Mouse (Mus musculus) stomach, postnatal 0 days (tissue): Measurements from ENCODE around the gene Npw. TPM values are rescaled to one million over a fixed set of nuclear protein-coding genes. Genes with fewer than 3 reads are reported as not detected.
A peak's percentile ranks its signal among the peaks of the same experiment; 100 is the strongest.

Source experiments
- ATAC-seq: fragments of 200-750 bp; cut with Nextera tagmentation; 2 replicates; pipeline ENCODE4 v1.8.0; 2017; ENCODE audit not compliant: low FRiP score, low TSS enrichment
- DNase-seq: peaks from one replicate; pipeline ENCODE4 v3.0.0-alpha.2; 2016; ENCODE audit warnings: low spot score
- H3K27ac ChIP-seq: fragments of 300-500 bp; sonication (generic); replicated peaks from 2 replicates; pipeline ENCODE4 v1.5.1; 2014; ENCODE audit warnings: mild to moderate bottlenecking, control low read depth
- H3K27me3 ChIP-seq: fragments of 300-500 bp; sonication (generic); 2 replicates; pipeline ENCODE4 v1.6.1; 2014; ENCODE audit warnings: low read length; ENCODE audit not compliant: control insufficient read depth, insufficient read depth
- H3K36me3 ChIP-seq: fragments of 300-500 bp; sonication (generic); 2 replicates; pipeline ENCODE4 v1.6.1; 2014; ENCODE audit warnings: low read length, mixed read lengths; ENCODE audit not compliant: control insufficient read depth, insufficient read depth
- H3K4me1 ChIP-seq: fragments of 300-500 bp; sonication (generic); replicated peaks from 2 replicates; pipeline ENCODE4 v1.6.1; 2014; ENCODE audit warnings: antibody characterized with exemption; ENCODE audit not compliant: control insufficient read depth, insufficient read depth
- H3K4me2 ChIP-seq: fragments of 300-500 bp; sonication (generic); replicated peaks from 2 replicates; pipeline ENCODE4 v1.6.1; 2014; ENCODE audit warnings: low read depth, mild to moderate bottlenecking, control low read depth, moderate library complexity
- H3K4me3 ChIP-seq: fragments of 300-500 bp; sonication (generic); 2 replicates; pipeline ENCODE4 v1.5.1; 2014; ENCODE audit warnings: low read depth, low read length, control low read depth
- H3K9ac ChIP-seq: fragments of 300-500 bp; sonication (generic); 2 replicates; pipeline ENCODE4 v1.6.1; 2014; ENCODE audit warnings: mild to moderate bottlenecking, low read length, control low read depth, mixed read lengths
- H3K9me3 ChIP-seq: fragments of 300-500 bp; sonication (generic); 2 replicates; pipeline ENCODE4 v1.6.1; 2016; ENCODE audit warnings: low read length; ENCODE audit not compliant: control insufficient read depth
- CTCF ChIP-seq: IDR thresholded peaks from 2 replicates; pipeline ENCODE4 v1.5.1; 2016; ENCODE audit warnings: antibody characterized with exemption, low read depth, mild to moderate bottlenecking, moderate library complexity
- EP300 ChIP-seq: optimal IDR thresholded peaks from 2 replicates; pipeline ENCODE3; 2016; ENCODE audit warnings: antibody characterized with exemption
- WGBS: fragments of 180-500 bp; shearing (Covaris S2); extraction: QIAGEN DNeasy Blood & Tissue Kit; methylation state at CpG from one replicate; pipeline ENCODE4 v1.1.7; 2014; 5-methylcytosine and 5-hydroxymethylcytosine counted together
- polyA plus RNA-seq: library from polyadenylated mRNA; unstranded; fragments of >200 nt; fragmentation: Nextera tagmentation; extraction: Ambion mirVana; gene quantifications from 2 replicates; pipeline ENCODE4 v1.2.1, GENCODE M21; 2015

Npw gene
- polyA plus RNA-seq, 1 experiment from 2014 or later = 1.8 TPM

DNA sequence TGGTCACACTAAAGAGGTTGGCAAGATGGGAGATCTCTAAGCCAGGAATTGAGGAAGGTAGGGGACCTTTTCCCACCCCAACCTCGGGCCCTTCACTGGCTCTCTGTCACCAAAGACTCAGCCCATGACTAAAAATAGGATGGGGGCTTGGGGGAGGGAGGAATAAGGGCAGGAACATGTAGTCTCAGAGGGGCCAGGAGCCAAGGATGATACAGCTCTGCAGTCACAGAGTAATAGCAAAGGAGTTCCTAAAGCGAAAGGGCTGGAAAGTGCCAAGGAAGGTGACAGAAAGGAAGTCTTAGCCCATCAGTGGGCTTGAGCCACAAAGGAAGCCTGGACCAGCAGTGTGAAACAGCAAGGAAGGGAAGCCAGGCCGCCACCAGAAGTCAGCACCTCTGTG, 6.4 kb downstream of the Npw start:
- TF ChIP-seq CTCF = no peak
- TF ChIP-seq EP300 = no peak

DNA sequence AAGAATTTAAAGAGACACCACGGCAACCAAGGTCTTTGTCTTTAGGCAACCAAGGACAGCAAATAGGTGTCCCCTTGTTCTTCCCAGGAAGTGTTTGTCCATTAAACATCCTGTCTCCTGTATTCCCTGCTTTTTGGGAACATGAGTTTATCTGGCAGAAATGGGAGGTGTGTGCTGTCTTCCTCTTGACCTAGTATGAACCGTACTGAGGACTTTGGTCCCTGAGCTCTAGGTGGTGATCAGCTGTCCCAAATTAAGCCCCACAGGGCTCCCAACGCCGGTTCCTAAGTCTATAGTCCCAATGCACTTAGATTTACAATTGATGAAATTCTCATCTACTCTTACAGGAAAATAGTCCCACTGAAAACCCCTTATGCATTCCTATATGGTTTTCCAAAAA, 7.5 kb downstream of the Npw start:
- ATAC-seq (no peak), DNase-seq (no peak)
- Histone ChIP-seq H3K4me3 (no peak overlapping the region), H3K27me3 (no peaks in the 10 kb centered on the region), H3K27ac (no peak overlapping the region), H3K9ac (no peak overlapping the region), H3K4me1 (no peaks in the 10 kb centered on the region), H3K4me2 (no peak overlapping the region), H3K36me3 (no peaks in the 10 kb centered on the region), H3K9me3 (no peaks in the 10 kb centered on the region)
- 79% methylated on average over 4 of the region's 4 CpGs for WGBS
- TF ChIP-seq EP300 = no peak
- TF ChIP-seq CTCF = no peak

More for the DNA sequence above, 6.4 kb downstream of the Npw start:
- Histone ChIP-seq H3K9ac (no peak overlapping the region), H3K4me2 (no peak overlapping the region), H3K9me3 (no peaks in the 10 kb centered on the region), H3K4me3 (no peak overlapping the region), H3K4me1 (no peaks in the 10 kb centered on the region), H3K27ac (no peak overlapping the region), H3K36me3 (no peaks in the 10 kb centered on the region), H3K27me3 (no peaks in the 10 kb centered on the region)
- WGBS = 56% methylated on average over 3 of the region's 3 CpGs
- DNase-seq = no peak
- ATAC-seq = no peak

DNA sequence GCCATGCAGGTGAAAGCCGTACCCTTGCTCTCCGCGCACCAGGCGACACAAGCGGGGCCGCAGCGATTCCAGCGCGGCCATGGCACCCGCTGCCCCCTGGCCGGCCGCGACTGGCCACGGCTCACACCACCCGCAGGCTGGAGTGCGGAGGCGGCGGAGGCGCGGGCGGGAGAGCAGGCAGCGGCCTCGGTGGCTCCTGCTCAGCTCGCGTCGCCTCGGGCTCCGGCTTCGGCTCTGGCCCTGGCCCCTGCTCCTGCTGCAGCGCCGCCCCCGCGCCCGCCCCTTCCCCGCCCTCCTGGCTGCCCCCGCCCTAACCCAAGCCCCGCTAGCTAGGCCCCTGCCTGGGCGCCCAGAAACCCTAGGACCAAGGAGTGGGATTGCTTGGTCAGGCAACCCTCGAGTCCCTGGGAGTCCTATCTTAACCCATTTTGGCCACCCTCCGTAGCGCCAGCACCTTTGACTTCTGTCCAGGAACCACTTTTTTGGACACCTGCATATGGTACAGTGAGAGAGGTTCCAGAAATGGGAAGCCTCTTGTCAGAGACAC, 8.1 kb downstream of the Npw start, which contains the start of gene Slc9a3r2:
TSS of gene Slc9a3r2 (minus strand) at position 258 of the 547 bp plus-strand sequence.
- Histone ChIP-seq H3K9me3 (no peaks in the 10 kb centered on the region), H3K27me3 (no peaks in the 10 kb centered on the region), H3K4me3 (peak within 1 kb of the TSS; percentile 71), H3K4me1 (no peaks in the 10 kb centered on the region; the same call in 1 of the 2 replicates), H3K36me3 (no peaks in the 10 kb centered on the region), H3K4me2 (peak within 1 kb of the TSS; percentile 99), H3K27ac (peak within 1 kb of the TSS; percentile 74), H3K9ac (peak within 1 kb of the TSS; percentile 87)
- WGBS = under 1% methylated on average over 29 of the region's 41 CpGs
- peak; percentile 22; the same call in 1 of the 2 replicates for ATAC-seq
- TF ChIP-seq CTCF (no peak), EP300 (no peak)
- DNase-seq = peak; percentile 57

DNA sequence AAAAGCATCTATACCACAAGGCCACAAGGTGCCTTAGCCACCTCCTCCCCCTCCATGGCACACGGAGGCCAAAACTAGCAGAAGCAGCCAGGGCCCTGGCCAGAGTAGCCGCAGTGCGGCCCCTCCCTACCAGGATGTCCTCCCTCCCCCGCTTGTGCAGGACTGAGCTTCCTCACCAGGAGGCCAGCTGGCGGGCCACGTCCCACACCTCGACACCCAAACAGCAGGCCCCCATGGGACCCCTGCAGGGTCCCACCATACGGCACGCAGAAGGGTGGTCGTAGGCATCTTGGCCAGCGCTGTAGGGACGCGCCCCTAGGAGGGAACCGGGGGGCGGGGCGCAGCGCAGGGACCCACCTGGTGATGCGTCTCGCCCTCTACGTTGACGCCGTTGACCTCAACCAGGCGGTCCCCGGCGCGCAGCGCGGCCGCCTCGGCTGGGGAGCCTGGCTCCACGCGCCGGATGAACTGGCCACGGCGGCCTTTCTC, 8.6 kb downstream of the Npw start:
- Histone ChIP-seq H3K36me3 (no peaks in the 10 kb centered on the region), H3K4me2 (peak overlapping the region; percentile 99), H3K9me3 (no peaks in the 10 kb centered on the region), H3K9ac (peak overlapping the region; percentile 87), H3K27ac (peak overlapping the region; percentile 74), H3K4me1 (no peaks in the 10 kb centered on the region; the same call in 1 of the 2 replicates), H3K27me3 (no peaks in the 10 kb centered on the region), H3K4me3 (peak overlapping the region; percentile 71)
- ATAC-seq (peak; percentile 14), DNase-seq (peak; percentile 58)
- WGBS = under 1% methylated on average over 35 of the region's 35 CpGs
- TF ChIP-seq CTCF = no peak
- TF ChIP-seq EP300 = no peak

DNA sequence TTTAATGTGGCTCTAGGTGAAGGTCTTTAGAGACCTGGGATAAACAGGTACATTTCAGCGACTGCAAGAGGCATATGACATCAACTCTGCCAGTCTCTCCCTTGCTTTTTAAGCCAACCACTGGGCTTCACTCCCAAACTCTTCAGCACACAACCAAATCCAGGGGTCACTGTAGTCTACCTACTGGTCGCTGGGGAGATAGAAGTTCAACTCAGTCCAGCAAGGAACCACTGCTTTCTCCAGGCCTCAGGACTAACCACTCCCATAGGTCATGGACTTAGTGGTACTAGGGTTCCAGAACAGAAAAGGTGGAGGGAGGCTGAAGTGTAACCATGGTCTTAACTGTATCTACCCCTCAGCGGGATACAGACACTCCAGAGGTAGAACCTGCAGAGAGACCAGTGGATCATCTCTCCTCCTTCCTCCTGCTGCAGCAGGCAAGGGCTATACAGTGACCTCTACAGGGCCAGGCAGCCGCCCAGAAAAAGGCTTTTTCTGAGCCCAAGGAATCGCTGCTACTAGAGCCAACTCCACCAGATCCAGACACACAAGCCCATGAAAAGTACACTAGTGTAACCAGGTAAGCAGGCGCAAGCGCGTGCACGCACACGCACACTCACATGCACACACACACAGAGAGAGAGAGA, 9.4 kb downstream of the Npw start:
- Histone ChIP-seq H3K4me1 (no peaks in the 10 kb centered on the region; the same call in 1 of the 2 replicates), H3K9ac (peak overlapping the region; percentile 41; the same call in 1 of the 2 replicates)
- no peak for ATAC-seq

DNA sequence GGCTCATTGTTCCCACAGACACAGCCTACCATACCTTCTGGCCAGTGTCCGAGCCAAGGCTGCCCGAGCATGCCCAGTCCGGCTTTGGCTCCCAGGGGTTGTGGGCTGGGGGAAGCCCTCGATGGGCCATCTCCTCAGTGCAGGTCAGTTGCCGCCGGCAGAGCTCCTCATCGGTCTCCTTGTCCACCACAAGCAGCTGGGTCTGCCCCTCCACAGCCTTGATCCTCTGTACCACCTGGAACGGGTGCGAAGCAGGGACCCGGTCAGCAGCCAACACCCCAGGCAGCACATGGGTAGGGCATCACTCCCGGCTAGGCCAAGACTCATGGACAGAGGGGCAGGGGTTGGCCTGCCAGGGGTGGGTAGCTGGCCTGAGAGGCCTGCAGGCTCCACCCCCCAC, 10.8 kb downstream of the Npw start:
- ATAC-seq (no peak), DNase-seq (no peak)
- H3K4me1 ChIP-seq = no peaks in the 10 kb centered on the region; the same call in 1 of the 2 replicates
- H3K27me3 ChIP-seq = no peaks in the 10 kb centered on the region
- TF ChIP-seq CTCF (no peak), EP300 (no peak)
- peak overlapping the region; percentile 30 for H3K27ac ChIP-seq
- H3K9me3 ChIP-seq = no peaks in the 10 kb centered on the region
- H3K4me3 ChIP-seq = no peak overlapping the region
- H3K4me2 ChIP-seq = peak overlapping the region; percentile 17; the same call in 1 of the 2 replicates
- H3K9ac ChIP-seq = no peak overlapping the region; the same call in 1 of the 2 replicates
- 67% methylated on average over 11 of the region's 11 CpGs for WGBS
- H3K36me3 ChIP-seq = no peaks in the 10 kb centered on the region

More for the DNA sequence above, 9.4 kb downstream of the Npw start:
- TF ChIP-seq EP300 (no peak), CTCF (peak; percentile 48; the same call in 1 of the 2 replicates)
- no peaks in the 10 kb centered on the region for H3K9me3 ChIP-seq
- H3K4me2 ChIP-seq = peak overlapping the region; percentile 99
- DNase-seq = no peak
- no peaks in the 10 kb centered on the region for H3K27me3 ChIP-seq
- no peaks in the 10 kb centered on the region for H3K36me3 ChIP-seq
- no peak overlapping the region for H3K27ac ChIP-seq
- peak overlapping the region; percentile 71 for H3K4me3 ChIP-seq
- 70% methylated on average over 10 of the region's 10 CpGs for WGBS
